Mouse (Mus musculus) C2C12 (cell line): ENCODE results near the gene Banp. TPM values are rescaled to one million over a fixed set of nuclear protein-coding genes. Genes with fewer than 3 reads are reported as not detected.
A peak's percentile ranks its signal among the peaks of the same experiment; 100 is the strongest.

Experiments
- H3K27me3 ChIP-seq: one replicate; pipeline ENCODE4 v1.6.1; 2011; ENCODE audit not compliant: control insufficient read depth, insufficient read depth, insufficient read length
- H3K36me3 ChIP-seq: one replicate; pipeline ENCODE4 v1.6.1; 2011; ENCODE audit not compliant: control insufficient read depth, insufficient read depth
- H3K4me3 ChIP-seq: one replicate; pipeline ENCODE4 v1.5.1; 2011; ENCODE audit warnings: mild to moderate bottlenecking, control low read depth; ENCODE audit not compliant: poor library complexity, insufficient read depth, severe bottlenecking
- H3K79me2 ChIP-seq: one replicate; pipeline ENCODE4 v1.6.1; 2011; ENCODE audit not compliant: control insufficient read depth, insufficient read depth
- H3K79me3 ChIP-seq: one replicate; pipeline ENCODE4 v1.6.1; 2011; ENCODE audit warnings: low read depth, control low read depth
- H3ac ChIP-seq: one replicate; pipeline ENCODE3; 2011; ENCODE audit warnings: low read depth; ENCODE audit not compliant: control insufficient read depth, insufficient read length
- CEBPB ChIP-seq: IDR thresholded peaks from one replicate; pipeline ENCODE4 v1.6.1; 2011; ENCODE audit warnings: low read depth, mild to moderate bottlenecking, control low read depth, moderate library complexity
- CTCF ChIP-seq: IDR thresholded peaks from one replicate; pipeline ENCODE4 v1.5.1; 2011; ENCODE audit not compliant: control insufficient read depth, insufficient read depth, insufficient read length
- FOSL1 ChIP-seq: IDR thresholded peaks from one replicate; pipeline ENCODE4 v1.8.0; 2011; ENCODE audit warnings: mild to moderate bottlenecking, low read length; ENCODE audit not compliant: poor library complexity, insufficient read depth, severe bottlenecking
- MAX ChIP-seq: IDR thresholded peaks from one replicate; pipeline ENCODE4 v1.6.1; 2011; ENCODE audit warnings: mild to moderate bottlenecking, control low read depth
- MYOD1 ChIP-seq: IDR thresholded peaks from one replicate; pipeline ENCODE4 v1.6.1; 2011; ENCODE audit warnings: low read depth; ENCODE audit not compliant: control insufficient read depth, insufficient read length
- MYOG ChIP-seq: IDR thresholded peaks from one replicate; pipeline ENCODE4 v1.6.1; 2011; ENCODE audit not compliant: control insufficient read depth, insufficient read length; ENCODE audit errors: extremely low read depth
- USF1 ChIP-seq: IDR thresholded peaks from one replicate; pipeline ENCODE4 v1.6.1; 2011; ENCODE audit warnings: low read depth, mild to moderate bottlenecking, control low read depth, moderate library complexity
- polyA plus RNA-seq: library from polyadenylated mRNA; unstranded; fragments of >200 nt; fragmentation: generic; extraction: Trizol; gene quantifications from one replicate; pipeline ENCODE4 v1.2.1, GENCODE M21; 2012; ENCODE audit warnings: missing spikeins

The Banp gene
- polyA plus RNA-seq, 1 experiment: 25.9 TPM

DNA sequence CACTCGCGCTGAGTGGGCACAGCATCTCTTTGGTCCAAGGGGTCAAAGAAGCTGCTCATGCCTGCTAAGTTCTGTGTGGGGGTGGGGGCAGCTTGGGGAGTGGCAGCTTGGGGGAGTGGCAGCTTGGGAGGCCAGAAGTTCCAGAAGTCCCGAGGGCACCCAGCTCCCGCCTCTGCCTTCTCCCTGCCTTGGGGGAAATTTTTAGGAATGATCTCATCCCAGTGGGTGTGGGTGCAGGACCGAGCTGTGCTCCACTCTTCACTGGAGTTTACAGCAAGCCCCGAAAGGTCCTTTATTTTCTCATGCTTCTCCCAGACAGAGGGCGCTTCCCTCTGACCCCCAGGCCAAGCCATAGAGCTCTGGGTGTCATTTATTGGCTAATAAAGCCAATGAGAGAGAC, 87.7 kb downstream of the Banp start:
- Histone ChIP-seq H3K79me3 (no peaks in the 10 kb centered on the region), H3K4me3 (no peak overlapping the region), H3K27me3 (no peaks in the 10 kb centered on the region)

DNA sequence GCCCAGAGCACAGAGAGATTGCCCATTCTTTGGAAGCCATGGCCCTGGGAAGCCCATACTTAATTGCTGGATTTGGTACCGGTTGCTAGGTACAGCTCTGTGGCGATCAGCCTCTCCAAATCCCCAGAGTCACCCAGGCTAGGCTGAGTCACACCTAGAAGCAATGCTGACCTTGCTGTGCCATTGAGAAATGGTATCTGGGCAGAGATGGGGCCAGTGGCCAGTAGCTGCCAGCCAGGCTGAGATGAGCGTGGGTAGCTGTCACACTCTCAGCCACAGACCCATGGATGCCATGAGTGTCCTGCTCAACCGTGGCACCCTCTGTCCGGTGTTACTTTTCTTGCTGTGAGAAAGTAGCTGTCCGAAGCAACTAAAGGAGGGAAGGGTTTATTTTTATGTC, 88.5 kb downstream of the Banp start:
- Histone ChIP-seq H3ac (no peak overlapping the region), H3K27me3 (no peaks in the 10 kb centered on the region), H3K79me3 (no peaks in the 10 kb centered on the region), H3K36me3 (no peaks in the 10 kb centered on the region), H3K4me3 (no peak overlapping the region), H3K79me2 (no peaks in the 10 kb centered on the region)
- TF ChIP-seq MAX (no peak), CEBPB (peak; percentile 2)

More for the DNA sequence above, 87.7 kb downstream of the Banp start:
- Histone ChIP-seq H3K79me2 (no peaks in the 10 kb centered on the region), H3K36me3 (no peaks in the 10 kb centered on the region), H3ac (no peak overlapping the region)
- no peak for TF ChIP-seq USF1
- no peak for TF ChIP-seq CEBPB
- no peak for TF ChIP-seq MYOD1
- TF ChIP-seq MYOG: no peak
- TF ChIP-seq CTCF: no peak
- no peak for TF ChIP-seq FOSL1
- no peak for TF ChIP-seq MAX

DNA sequence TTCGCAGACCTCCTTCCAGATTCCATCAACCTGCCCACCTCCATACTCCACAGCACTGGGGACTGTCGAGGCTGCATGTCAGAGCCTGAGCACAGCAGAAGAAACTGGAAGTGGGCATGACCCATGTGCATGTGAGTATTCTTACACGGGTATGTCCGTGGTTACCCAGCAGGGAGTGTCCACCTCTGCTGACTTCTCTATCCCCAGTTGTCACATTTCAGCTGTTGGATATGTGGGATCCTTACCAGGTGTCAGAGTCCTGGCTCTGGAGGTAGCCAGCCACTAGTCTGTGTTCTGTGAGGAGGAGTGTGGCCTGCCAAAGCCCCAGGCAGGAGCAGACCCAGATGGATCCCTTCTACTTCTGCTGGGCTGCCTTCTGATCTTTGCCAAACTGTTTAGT, 89.9 kb downstream of the Banp start:
- no peaks in the 10 kb centered on the region for H3K79me3 ChIP-seq
- no peak overlapping the region for H3K4me3 ChIP-seq
- no peak overlapping the region for H3ac ChIP-seq
- no peaks in the 10 kb centered on the region for H3K36me3 ChIP-seq
- no peaks in the 10 kb centered on the region for H3K27me3 ChIP-seq
- no peak for TF ChIP-seq USF1
- no peak for TF ChIP-seq FOSL1
- TF ChIP-seq MYOG: no peak
- no peak for TF ChIP-seq CEBPB
- TF ChIP-seq MYOD1: no peak
- TF ChIP-seq CTCF: no peak
- no peak for TF ChIP-seq MAX
- H3K79me2 ChIP-seq: no peaks in the 10 kb centered on the region

DNA sequence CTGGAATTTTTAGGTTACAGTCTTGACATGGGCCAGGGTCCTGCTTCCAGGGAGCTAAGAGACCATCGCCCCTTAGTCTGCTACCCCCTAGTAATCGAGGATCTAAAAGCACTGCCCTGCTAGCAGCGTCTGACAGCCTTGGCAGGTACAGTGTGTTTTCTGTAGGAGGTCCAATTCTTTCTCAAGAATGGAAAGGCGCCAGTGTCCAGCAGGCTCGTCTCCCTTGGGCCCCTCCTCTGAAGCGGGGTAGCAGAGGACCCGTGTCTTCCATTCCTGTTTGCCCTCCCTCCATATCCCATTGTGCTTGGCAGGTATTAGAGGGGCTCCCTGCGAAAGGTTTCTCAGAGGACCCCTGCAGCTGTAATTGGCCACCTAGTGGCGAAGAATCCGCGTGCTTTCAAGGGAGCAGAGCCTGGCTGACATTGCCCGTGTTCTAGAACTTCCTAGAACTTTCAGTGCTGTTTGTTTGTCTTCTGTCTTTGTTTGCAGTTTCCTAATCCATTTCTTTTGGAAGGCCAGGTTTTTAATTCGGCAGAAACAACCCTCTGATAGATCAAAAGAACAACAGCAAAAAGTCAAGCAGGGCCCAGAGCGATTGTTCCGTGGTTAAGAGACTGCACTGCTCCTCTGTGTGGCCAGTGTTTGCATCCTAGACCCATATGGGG, 97.8 kb downstream of the Banp start:
- Histone ChIP-seq H3K36me3 (no peaks in the 10 kb centered on the region), H3ac (no peak overlapping the region)

DNA sequence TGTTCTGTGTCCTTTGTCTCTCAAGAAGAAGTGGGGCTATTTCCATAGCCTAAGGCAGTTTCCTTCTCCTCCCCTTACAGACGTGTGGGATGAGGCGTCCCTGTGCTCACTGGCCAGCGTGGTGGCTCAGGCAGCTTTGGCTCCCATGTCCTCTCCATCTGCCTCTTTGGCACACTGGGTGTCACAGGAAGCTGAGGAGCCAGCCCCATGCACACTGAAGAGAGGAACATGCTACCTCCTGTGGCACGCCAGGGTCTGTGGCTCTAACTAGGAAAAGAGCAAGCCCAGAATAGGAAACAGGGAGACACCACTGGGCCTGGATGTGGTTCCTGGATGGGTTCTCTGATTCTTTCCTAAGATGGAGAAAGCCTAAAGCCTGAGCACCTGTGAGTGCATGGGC, 99.7 kb downstream of the Banp start:
- Histone ChIP-seq H3K27me3 (no peaks in the 10 kb centered on the region), H3K79me2 (no peaks in the 10 kb centered on the region), H3K36me3 (no peaks in the 10 kb centered on the region), H3K79me3 (no peaks in the 10 kb centered on the region), H3K4me3 (no peak overlapping the region), H3ac (no peak overlapping the region)
- TF ChIP-seq MYOD1 (no peak), MAX (no peak), MYOG (no peak), FOSL1 (no peak), CEBPB (no peak)

More for the DNA sequence above, 97.8 kb downstream of the Banp start:
- H3K79me2 ChIP-seq: no peaks in the 10 kb centered on the region
- no peak for TF ChIP-seq MYOD1
- TF ChIP-seq MYOG: no peak
- TF ChIP-seq FOSL1: no peak
- TF ChIP-seq CEBPB: no peak
- no peaks in the 10 kb centered on the region for H3K79me3 ChIP-seq
- no peak overlapping the region for H3K4me3 ChIP-seq
- H3K27me3 ChIP-seq: no peaks in the 10 kb centered on the region

DNA sequence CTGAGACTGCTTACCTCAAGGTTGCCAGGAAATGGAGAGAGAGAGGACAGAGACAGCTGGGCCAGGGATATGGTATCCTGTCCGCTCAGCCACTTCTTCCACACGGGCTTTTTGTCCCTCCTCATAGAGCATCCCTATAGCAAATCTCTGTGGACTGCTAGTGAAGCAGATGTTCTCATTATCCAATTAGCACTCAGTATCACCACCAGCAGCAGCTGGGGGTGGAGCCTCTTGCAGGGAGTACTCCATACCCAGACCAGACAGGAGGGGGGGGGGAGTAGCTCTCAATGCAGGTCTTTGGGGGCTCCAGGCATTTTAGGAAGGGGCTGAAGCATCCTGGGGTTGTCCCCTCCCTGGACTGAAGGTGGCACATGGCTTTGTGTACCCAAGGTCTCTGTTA, 100.4 kb downstream of the Banp start:
- Histone ChIP-seq H3ac (no peak overlapping the region), H3K27me3 (no peaks in the 10 kb centered on the region), H3K36me3 (no peaks in the 10 kb centered on the region), H3K4me3 (no peak overlapping the region), H3K79me3 (no peaks in the 10 kb centered on the region), H3K79me2 (no peaks in the 10 kb centered on the region)
- TF ChIP-seq FOSL1: no peak
- no peak for TF ChIP-seq MAX
- TF ChIP-seq CEBPB: no peak
